Mouse (Mus musculus) kidney, adult 2 months (tissue): ENCODE data around the gene Padi6. TPM values are rescaled to one million over a fixed set of nuclear protein-coding genes. Genes with fewer than 3 reads are reported as not detected.

Experiments
- DNase-seq: peaks from one replicate; pipeline ENCODE4 v3.0.0; 2021
- H3K27ac ChIP-seq: fragments of 200-500 bp; 2 replicates; pipeline ENCODE4 v1.5.1; 2012; ENCODE audit warnings: low read depth, low read length, control low read depth, inconsistent platforms; ENCODE audit not compliant: insufficient read depth
- H3K27me3 ChIP-seq: fragments of 200-500 bp; replicated peaks from 2 replicates; pipeline ENCODE4 v1.6.1; 2012; ENCODE audit warnings: mild to moderate bottlenecking, moderate library complexity, low read length, inconsistent platforms; ENCODE audit not compliant: control insufficient read depth, insufficient read depth
- H3K36me3 ChIP-seq: fragments of 200-500 bp; 2 replicates; pipeline ENCODE4 v1.6.1; 2012; ENCODE audit warnings: mild to moderate bottlenecking, moderate library complexity, low read length, inconsistent platforms; ENCODE audit not compliant: control insufficient read depth, insufficient read depth
- H3K4me1 ChIP-seq: fragments of 200-500 bp; 2 replicates; pipeline ENCODE4 v1.6.1; 2011; ENCODE audit warnings: low read length; ENCODE audit not compliant: control insufficient read depth, insufficient read depth
- H3K4me3 ChIP-seq: fragments of 200-500 bp; 2 replicates; pipeline ENCODE4 v1.5.1; 2011; ENCODE audit warnings: mild to moderate bottlenecking, low read depth, low read length, control low read depth; ENCODE audit not compliant: insufficient read depth
- CTCF ChIP-seq: fragments of 200-500 bp; conservative IDR thresholded peaks from 2 replicates; pipeline ENCODE4 v1.5.1; 2011; ENCODE audit warnings: low read depth, mild to moderate bottlenecking, control low read depth, low read length, moderate library complexity, mixed read lengths; ENCODE audit not compliant: insufficient read depth, insufficient read length
- POLR2A ChIP-seq: fragments of 200-500 bp; IDR thresholded peaks from one replicate; pipeline ENCODE4 v1.6.1; 2011; ENCODE audit warnings: low read depth, low read length, control low read depth
- WGBS: fragments of 180-500 bp; shearing (Covaris S2); methylation state at CpG from one replicate; pipeline ENCODE4 v1.1.7; 2018; 5-methylcytosine and 5-hydroxymethylcytosine counted together
- polyA plus RNA-seq: library from polyadenylated mRNA; depleted of rRNA; stranded (reverse); fragments of >200 nt; gene quantifications from 2 replicates; pipeline ENCODE4 v1.2.3, GENCODE M21; 2012

Padi6 gene
- polyA plus RNA-seq, 1 experiment = not detected

DNA sequence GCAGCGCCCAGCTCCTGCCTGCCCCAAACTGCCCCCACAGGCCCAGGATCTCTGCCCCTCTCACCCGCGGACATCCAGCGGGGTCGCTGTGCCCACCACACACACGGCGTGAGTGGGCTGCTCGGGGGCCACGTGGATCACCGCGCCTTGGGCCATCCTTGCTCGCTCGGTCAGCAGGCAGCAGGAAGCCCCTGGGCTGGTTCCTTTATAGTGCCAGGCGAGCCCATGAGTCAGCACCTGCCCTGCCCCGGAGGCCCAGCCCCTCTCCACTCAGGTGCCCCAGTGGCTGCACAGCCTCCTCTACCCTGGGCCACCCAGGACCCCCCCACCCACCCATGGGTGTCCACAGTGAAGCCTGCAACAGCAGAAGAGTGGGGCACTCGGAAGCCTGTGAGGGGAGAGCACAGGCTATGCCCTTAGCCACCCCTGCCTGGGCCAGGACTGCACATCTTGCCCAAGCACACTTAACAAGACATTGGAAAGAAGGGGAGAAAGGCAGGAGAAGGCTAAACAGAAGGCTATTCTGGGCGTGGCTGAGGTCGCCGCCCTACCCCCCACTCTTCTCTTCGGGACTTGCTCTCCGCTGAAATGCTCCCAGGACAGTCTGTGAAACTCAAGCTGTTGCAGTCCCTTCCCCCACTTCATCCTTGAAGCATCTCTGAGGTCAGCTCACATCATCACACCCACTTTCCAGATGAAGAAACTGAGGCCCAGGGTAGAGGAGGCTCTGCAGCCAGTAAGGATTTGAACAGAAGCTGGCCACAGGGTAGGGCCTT, 31.8 kb upstream of the Padi6 start, which contains the start of gene Padi4:
Gene Padi4 (minus strand): TSS at position 212 of the 776 bp plus-strand sequence.
- WGBS = 83% methylated on average over 21 of the region's 21 CpGs

GRCm38 (mm10) chr4:140771091-140771490, 28.6 kb upstream of the Padi6 start:
- WGBS = 11% methylated on average over 4 of the region's 4 CpGs
- Histone ChIP-seq H3K4me3 (no peak overlapping the region), H3K27ac (no peak overlapping the region), H3K4me1 (no peaks in the 10 kb centered on the region; the same call in 1 of the 2 replicates), H3K36me3 (no peaks in the 10 kb centered on the region), H3K27me3 (no peaks in the 10 kb centered on the region)
- DNase-seq = peak; percentile 11
- no peak for TF ChIP-seq POLR2A
- no peak for TF ChIP-seq CTCF

More for the DNA sequence above, 31.8 kb upstream of the Padi6 start, which contains the start of gene Padi4:
- no peak within 1 kb of the TSS for H3K27ac ChIP-seq
- no peaks in the 10 kb centered on the region for H3K27me3 ChIP-seq
- H3K4me1 ChIP-seq = no peaks in the 10 kb centered on the region; the same call in 1 of the 2 replicates
- TF ChIP-seq POLR2A (no peak), CTCF (no peak)
- no peaks in the 10 kb centered on the region for H3K36me3 ChIP-seq
- no peak within 1 kb of the TSS for H3K4me3 ChIP-seq
- no peak for DNase-seq

DNA sequence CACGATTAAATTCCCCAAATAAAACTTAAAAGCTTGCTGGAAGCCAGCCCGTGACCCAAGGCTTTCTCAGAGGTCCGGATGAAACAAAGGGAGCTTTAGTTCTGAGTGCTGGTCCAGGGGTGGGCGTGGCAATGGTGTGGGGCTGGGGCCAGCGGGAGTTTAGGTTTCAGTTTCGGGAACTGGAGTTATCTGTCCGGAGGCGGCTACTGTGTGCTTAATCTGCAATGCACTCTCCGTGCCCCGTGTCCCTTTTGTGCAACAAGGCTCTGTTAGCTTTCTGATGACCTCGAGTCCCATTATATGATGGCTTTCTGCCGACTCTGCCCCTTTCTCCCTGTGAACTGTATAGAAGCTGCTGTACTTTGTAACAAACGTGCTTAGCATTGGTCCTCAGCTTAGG, 28.0 kb upstream of the Padi6 start:
- peak; percentile 32 for DNase-seq
- TF ChIP-seq CTCF (no peak), POLR2A (no peak)
- WGBS = 7% methylated on average over 13 of the region's 13 CpGs
- Histone ChIP-seq H3K36me3 (no peaks in the 10 kb centered on the region), H3K27me3 (no peaks in the 10 kb centered on the region), H3K4me3 (peak overlapping the region; percentile 61), H3K4me1 (no peaks in the 10 kb centered on the region; the same call in 1 of the 2 replicates), H3K27ac (no peak overlapping the region)

DNA sequence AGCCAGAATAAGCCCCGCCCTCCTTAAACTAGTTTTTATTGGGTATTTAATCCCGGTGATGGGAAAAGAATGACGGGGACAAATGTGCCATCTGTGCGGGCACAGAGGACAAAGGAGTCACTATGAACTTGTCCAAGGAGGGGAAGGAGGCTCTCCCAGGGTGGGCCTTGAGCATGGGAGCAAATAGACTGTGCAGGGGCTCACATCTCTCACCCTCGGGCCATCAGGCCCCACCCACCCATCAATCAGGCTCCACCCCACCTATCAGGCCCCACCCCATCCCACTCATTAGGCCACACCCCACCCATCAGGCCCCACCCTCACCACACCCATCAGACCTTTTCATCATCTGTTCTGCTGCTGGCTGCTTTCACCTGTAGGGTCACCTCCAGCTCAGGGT, 26.5 kb upstream of the Padi6 start:
- 90% methylated on average over 5 of the region's 5 CpGs for WGBS
- Histone ChIP-seq H3K4me3 (no peak overlapping the region), H3K27me3 (no peaks in the 10 kb centered on the region), H3K27ac (no peak overlapping the region), H3K36me3 (no peaks in the 10 kb centered on the region), H3K4me1 (no peaks in the 10 kb centered on the region; the same call in 1 of the 2 replicates)
- DNase-seq = no peak
- TF ChIP-seq CTCF = no peak
- no peak for TF ChIP-seq POLR2A

GRCm38 (mm10) chr4:140765936-140766335, 23.5 kb upstream of the Padi6 start:
- Histone ChIP-seq H3K27ac (no peak overlapping the region), H3K4me1 (no peaks in the 10 kb centered on the region; the same call in 1 of the 2 replicates), H3K4me3 (no peak overlapping the region), H3K36me3 (no peaks in the 10 kb centered on the region), H3K27me3 (no peaks in the 10 kb centered on the region)
- TF ChIP-seq POLR2A = no peak
- TF ChIP-seq CTCF = no peak
- no peak for DNase-seq
- WGBS = 78% methylated on average over 3 of the region's 3 CpGs

GRCm38 (mm10) chr4:140763158-140763557, 20.7 kb upstream of the Padi6 start:
- Histone ChIP-seq H3K27ac (no peak overlapping the region), H3K27me3 (no peaks in the 10 kb centered on the region), H3K4me3 (no peak overlapping the region), H3K4me1 (no peaks in the 10 kb centered on the region), H3K36me3 (no peaks in the 10 kb centered on the region)
- 23% methylated on average over 9 of the region's 9 CpGs for WGBS
- peak; percentile 71 for TF ChIP-seq CTCF
- TF ChIP-seq POLR2A = no peak
- peak; percentile 49 for DNase-seq

- Histone ChIP-seq H3K4me3 (no peak overlapping the region), H3K27me3 (no peaks in the 10 kb centered on the region), H3K27ac (no peak overlapping the region), H3K4me1 (no peaks in the 10 kb centered on the region), H3K36me3 (no peaks in the 10 kb centered on the region)
- DNase-seq = no peak
- TF ChIP-seq POLR2A = no peak
- 77% methylated on average over 7 of the region's 7 CpGs for WGBS
Observed at GRCm38 (mm10) chr4:140761601-140762000, 19.2 kb upstream of the Padi6 start.
